Mouse (Mus musculus) kidney, adult 2 months (tissue): ENCODE measurements around the gene Stk39.

Experiments used
- CTCF ChIP-seq: fragments of 200-500 bp; conservative IDR thresholded peaks from 2 replicates; pipeline ENCODE4 v1.5.1; 2011; ENCODE audit warnings: low read depth, mild to moderate bottlenecking, control low read depth, low read length, moderate library complexity, mixed read lengths; ENCODE audit not compliant: insufficient read depth, insufficient read length
- POLR2A ChIP-seq: fragments of 200-500 bp; IDR thresholded peaks from one replicate; pipeline ENCODE4 v1.6.1; 2011; ENCODE audit warnings: low read depth, low read length, control low read depth

DNA sequence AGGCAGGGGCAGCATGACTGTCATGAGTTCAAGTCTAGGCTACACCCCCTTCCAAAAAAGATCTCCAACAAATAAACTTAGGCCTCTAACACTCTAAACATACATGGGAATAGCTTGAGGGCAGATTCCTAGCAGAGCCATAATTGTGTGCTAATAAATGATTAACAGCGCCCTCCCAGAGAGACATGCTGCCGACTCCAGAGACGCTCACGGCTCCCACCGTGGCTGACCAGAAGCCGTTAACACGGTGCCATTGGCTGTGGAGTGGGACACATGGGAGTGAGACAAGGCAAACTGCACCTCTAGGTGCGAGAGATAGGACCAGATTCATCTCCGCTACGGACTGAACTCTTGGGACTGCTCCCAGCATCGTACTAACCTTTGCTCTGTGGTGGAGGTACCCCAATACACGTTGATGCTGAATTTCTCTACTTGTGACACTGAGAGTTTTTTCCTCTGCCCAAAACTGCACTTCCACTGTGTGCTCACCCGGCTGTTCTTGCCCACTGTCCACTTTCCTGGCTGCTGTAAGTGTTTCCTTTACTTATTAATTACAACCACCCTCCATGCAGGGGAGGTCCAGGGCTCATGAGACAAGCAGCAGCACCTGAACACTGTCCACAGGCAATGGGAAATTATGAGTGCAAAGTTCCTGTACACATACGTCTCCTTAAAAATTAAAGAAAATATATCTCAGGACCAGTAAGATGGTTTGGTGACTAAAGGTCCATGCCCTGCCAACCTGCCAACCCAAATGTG lies 84.1 kb downstream of the Stk39 start:
- TF ChIP-seq CTCF (no peak), POLR2A (no peak)
